Mouse (Mus musculus) layer of hippocampus, postnatal 36 days (tissue): Measurements from ENCODE around the gene 9530077C05Rik. TPM values are rescaled to one million over a fixed set of nuclear protein-coding genes. Genes with fewer than 3 reads are reported as not detected.
"Not testable (repeated sequence)": the region's sequence is repeated elsewhere in the genome, so short reads cannot be mapped to it uniquely, and the experiment has no call there.

Experiments used
- DNase-seq, 2 experiments: peaks; one replicate each; pipeline ENCODE4 v3.0.0; 2022
- total RNA-seq, 2 experiments: library from RNA; stranded (reverse); gene quantifications; 2 replicates each; pipeline ENCODE4 v1.2.3; 2021

Gene 9530077C05Rik
- total RNA-seq, 2 experiments from 2014 or later = 7.1 to 7.8 TPM

DNA sequence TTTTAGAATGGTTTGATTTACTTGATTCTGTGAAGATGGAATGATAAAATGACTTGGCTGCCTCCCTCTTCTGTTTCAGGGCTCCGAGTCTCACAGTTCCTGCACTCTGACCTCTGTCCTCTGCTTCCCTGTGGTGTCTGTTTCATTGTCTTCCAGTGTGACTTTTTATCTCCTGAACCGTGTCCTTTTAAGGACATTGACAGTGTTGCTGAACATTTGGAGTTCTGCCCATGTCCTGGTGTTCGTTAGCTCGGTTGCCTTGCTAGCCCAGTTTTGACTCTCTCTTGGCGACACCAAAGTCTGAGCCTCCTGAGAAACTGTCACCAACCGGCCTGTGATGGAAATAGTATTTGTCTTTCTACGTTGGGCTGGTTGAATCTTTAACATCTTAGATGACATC, 9.2 kb downstream of the 9530077C05Rik start:
- DNase-seq = no peak

DNA sequence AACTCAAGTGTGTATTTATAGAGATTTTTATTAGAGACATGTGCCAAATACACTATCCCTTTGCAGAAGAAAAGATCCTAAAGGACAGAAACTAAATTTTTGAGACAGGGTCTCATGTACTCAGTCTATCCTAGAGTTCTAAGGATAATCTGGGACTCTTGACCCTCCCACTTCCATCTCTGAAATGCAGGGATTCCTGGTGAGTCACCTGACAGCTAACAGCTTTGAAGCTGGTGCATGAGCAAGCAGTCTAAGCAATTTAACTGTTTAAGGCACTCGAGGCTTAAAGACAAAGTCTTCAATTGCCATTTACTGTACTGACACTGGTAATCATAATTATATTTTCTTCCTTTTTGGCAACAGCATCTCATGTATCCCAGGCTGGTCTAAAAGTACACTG, 11.2 kb downstream of the 9530077C05Rik start:
- DNase-seq = no peak

DNA sequence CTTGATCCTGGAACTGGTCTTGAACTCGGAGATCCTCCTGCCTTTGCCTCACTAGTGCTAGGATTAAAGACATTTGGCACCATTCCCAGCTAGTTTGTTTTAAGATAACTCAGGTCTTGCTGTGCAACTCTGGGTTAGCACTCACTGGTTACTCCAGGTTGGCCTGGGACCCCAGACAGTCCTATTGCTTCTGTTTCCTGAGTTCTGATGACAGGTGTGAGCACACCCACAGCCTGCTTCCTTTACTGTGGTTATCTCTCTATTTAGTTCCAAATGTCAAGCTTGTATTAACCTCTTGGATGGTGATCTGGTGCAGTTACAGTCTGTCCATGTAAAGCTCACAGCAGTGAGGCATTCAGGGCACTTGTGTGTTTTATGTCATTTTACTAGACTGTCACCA, 12.2 kb downstream of the 9530077C05Rik start:
- DNase-seq = no peak

DNA sequence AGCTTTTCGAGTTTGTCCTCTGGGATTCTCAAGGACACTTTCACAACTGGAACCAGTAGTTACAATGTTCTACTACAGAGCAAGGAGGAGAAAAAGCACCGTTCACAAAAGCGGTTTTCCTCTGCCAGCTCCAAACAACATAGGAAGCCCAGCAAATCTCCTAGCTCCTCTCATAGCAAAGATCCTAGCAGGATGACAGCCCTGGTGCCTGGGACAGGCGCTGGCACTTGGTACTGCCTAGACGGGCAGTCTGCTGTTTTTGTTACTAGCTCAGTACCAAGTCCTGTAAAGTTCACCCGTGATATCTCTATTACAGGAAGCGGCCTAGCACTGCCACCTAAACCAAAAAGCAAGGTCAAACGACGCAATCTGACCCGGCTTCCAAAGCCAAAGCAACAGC, 12.9 kb downstream of the 9530077C05Rik start:
- no peak for DNase-seq

DNA sequence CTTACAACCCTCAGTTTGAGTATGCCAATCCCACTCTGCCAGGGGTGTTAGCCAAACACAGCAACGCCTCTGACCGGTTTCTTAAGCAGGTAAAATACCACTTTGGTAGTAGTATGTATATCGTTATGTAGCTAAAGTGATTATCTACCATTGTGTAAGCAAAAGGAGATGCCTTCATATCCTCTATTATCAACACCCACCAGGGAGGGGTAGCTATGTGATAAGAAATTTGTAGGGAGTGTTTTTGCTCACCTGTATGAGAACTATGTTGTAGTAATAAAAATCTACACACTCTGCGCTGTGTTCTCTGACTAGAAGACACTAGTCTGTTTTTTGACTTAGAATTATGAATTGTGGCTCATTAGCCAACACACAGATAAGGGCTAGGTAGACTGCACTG, 13.4 kb downstream of the 9530077C05Rik start:
- no peak for DNase-seq

DNA sequence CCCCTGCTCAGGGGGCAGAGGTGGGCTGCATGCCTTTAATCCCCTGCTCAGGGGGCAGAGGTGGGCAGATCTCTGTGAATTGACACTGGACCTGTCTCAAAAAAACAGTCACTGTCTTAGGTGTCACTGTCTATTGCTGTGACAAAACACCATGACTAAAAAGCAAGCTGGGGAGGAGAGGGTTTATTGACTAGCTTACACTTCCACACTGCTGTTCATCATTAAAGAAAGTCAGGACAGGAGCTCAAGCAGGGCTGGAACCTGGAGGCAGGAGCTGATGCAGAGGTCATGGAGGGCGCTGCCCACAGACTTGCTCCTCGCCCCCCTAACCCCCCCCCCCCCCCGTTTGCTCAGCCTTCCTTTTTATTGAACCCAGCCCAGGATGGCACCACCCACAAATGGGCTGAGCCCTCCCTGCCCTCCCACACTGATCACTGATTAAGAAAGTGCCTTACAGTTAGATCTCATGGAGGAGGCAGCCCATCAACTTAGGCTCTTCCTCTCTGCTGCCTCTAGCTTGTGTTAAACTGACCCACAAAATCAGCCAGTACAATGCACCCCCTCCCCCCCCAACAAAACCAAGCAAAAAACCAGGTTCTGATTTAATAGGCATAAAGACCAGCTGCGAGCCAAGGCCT, 16.8 kb downstream of the 9530077C05Rik start:
- no peak for DNase-seq

DNA sequence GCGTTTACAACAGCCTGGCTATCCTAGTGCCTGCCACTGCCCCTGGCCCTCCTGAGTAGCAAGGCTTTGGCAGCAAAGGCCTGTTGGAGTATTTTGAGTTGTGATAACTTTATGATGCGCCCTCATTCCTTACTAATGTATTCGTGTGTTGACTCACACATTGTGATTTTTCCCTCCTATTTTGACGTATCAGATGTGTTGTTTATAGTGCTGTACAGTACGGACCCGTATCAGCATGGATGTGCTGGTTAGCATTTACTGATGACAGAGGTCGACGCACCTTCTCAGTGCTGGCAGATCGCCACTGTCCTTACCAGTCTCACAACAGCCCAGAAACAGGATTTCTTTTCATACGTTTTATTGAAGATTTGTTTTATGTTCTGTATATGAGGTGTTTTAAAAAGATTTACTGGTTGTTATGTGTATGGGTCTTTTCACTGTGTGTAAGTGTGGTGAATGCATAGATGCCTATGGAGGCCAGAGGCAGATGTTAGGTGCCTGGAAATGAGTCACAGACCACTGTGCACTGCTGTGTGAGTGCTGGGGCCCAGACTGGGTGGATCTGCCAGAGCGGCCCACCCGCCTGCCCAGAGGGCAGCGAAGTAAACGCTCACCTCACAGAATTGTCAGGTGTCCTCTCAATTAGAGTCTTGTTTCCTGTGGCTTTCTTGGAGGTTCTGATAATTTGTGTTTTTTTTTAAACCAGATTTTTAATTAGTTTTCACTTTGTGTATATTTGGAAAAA, 17.5 kb downstream of the 9530077C05Rik start:
- no peak for DNase-seq

DNA sequence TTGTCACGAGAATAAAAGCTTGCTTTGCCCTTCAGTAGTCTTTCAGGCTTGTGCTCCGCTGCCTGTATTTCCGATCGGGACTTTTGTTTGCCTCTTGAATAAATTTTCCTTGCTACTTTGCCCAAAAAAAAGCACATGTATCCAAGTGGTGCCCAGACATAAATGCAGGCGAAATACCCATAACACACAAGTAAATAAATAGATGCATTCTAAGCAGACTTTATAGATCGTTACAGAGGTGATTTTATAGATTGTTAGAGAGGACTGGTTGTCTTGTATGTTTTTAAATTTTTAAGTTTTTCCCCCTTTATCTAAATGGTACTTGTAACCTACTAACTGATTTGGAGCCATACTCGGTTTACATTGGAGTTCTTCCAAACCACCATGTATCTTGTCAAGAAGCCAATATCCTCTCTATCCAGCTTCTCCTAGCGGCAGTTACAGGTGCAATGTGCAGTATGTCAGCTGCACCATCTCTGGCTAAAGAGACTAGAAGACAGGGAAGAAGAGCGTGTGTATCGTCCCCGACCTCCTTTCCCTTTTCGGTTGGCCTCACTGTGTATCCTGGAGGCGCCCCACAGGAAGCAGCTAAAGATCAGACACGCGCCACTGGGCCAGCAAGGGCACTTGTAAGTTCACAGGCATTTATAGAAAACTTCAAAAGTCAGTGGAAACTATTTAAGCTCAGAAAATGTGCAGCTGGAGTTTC, 18.4 kb downstream of the 9530077C05Rik start:
- DNase-seq = no peak

DNA sequence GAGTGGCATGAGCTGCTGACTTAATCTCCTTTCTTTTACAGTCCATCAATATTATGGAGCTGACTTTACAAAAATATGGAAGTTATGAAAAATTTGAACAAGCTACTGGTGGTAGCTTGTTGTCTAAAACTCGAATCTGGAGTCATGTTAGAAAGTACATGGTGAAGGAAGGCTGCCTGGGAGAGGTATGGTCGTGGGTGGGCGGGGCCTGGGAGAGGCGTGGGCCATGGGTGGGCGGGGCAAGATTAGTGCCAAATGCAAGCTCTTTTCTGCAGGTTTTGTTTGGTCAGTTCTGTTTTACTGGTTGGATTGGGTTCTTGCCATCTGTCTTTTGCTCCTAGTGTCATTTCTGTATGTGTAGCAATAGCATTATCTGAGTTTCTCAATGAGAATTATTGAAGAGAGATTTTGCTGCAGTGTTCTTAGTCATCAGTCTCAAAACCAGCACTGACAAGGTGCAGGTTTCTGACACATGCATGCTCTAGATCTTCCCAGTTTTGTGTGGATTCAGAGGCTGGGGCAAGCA, 19.1 kb downstream of the 9530077C05Rik start:
- DNase-seq = no peak

DNA sequence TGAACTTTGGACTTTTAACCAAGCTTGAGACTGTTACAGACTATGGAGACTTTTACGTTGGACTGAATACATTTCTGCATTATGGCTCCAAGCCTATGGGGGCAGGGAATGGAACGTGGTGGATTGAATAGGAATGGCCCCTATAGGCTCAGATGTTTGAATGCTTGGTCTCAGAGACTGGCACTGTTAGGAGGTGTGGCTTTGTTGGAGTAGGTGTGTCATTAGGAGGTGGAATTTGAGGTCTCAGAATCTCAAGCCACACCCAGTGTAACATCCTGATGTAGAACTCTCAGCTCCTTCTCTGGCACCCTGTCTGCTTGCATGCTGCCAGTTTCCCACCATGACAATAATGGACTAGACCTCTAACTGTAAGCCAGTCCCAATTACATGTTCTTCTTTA, 21.9 kb downstream of the 9530077C05Rik start:
- no peak for DNase-seq

DNA sequence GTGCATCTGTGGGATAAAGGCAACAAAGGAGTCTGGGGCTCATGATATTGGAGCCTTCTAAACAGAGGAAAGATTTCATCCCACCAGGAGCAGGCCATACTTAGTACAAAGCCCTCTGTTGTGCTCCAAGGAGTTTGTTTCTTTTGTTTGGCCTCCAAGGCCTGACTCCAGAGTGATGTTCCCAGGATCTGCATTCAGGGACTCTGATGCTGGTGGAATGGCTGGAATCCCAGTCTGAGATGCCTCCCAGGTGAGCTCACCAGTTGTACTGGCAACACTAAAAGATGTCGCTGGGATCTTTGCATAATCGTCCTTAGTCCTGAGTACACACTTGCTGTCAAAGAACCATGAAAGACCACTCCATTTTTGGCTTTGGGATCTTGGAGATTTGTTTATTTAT, 22.8 kb downstream of the 9530077C05Rik start:
- DNase-seq = no peak

DNA sequence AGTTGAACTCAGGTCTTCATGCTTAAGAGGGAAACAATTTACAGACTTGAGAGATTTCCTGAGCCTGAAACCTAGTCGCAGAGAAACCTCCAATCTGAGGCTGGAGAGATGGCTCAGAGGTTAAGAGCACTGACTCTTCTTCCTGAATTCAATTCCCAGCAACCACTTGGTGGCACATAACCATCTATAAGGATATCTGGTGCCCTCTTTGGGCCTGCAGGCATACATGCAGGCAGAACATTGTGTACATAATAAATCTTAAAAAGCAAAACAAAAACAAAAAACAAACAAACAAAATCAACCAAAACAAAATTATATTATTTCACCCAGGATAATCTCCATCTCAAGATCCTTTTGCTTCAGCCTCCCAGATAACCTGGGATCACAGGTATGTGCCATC, 27.5 kb downstream of the 9530077C05Rik start:
- no peak for DNase-seq

DNA sequence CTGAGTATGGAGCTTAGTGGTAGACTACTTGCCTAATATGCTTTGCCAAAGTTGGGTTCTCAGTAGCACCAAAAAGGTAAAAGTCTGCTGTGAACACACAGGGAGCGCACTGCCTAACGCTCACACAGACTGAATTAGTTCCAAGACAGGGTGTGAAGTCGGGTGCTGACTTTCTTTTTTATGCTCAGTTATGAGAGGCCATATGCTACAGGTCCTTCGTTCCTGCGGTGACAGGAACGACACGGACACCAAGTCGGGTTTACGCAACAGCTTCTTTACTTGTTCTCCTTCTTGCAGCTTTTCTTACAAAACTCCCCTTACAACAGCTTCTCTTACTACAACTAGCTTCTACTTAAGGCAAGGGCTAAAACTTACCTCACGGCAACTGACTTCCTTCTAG, 31.8 kb downstream of the 9530077C05Rik start:
- DNase-seq = no peak

DNA sequence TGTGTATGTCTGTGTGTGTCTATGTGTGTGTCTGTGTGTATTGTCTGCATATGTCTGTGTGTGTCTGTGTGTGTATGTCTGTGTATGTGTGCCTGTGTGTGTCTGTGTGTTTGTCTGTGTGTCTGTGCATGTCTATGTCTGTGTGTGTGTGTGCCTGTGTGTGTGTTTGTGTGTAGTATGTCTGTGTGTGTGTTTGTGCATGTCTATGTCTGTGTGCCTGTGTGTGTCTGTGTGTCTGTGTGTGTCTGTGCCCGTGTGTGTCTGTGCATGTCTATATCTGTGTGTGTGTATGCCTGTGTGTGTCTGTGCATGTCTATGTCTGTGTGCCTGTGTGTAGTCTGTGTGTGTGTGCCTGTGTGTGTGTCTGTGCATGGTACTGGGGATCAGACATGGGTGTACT, 33.8 kb downstream of the 9530077C05Rik start:
- DNase-seq = no peak

DNA sequence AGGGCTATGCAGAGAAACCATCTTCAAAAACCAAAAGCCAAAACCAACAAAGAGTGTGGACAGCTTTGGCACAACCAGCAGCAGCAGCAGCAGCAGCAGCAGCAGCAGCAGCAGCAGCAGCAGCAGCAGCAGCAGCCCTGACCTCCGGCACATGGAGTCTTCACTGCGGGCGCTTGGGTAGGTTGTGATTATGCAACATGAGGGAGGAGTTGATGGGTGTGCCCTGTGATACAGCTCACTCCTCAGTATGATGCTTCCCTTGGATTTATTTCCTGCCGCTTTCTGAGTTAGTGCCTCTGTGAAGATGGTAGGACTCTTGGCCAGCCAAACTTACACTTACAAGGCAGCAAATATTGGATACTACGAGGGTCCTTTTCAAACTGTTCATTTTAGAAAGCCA, 35.9 kb downstream of the 9530077C05Rik start:
- DNase-seq = no peak

DNA sequence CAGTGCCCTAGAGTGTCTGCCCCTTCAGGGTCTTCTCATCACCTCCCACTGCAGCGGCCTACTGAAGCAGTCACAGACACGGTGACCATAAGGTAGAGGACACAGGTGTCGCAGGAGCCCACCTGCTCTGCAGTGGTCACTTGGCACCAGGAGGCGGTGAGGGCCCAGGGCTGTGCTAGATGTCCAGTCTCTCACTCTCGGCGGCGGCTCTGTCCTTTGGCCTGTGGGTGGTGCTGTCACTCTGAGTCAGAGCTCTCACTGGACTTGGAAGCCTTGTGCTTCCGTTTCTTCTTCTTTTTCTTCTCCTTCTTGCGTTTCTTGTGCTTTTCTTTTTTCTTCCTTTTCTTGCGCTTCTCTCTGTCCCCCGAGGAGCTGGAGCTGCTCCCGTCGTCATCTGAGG, 37.1 kb downstream of the 9530077C05Rik start:
- DNase-seq = no peak

DNA sequence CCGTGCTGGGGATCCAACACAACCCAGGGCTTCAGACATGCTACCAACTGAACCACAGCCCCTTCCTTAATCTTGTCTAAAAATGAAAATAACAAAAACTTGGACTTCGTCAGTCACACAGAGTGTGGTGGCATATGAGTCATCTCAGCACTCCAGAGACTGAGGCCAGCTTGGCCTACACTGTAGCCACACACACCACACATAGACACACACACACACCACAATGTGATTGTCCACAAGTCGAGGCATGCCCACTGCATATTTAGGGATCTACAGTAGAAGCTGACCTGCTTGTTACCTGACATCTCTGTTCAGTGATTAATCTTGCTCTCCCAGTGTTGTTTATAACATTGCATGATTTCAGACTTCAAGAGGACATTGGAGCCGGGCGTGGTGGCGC, 37.9 kb downstream of the 9530077C05Rik start:
- DNase-seq = no peak

DNA sequence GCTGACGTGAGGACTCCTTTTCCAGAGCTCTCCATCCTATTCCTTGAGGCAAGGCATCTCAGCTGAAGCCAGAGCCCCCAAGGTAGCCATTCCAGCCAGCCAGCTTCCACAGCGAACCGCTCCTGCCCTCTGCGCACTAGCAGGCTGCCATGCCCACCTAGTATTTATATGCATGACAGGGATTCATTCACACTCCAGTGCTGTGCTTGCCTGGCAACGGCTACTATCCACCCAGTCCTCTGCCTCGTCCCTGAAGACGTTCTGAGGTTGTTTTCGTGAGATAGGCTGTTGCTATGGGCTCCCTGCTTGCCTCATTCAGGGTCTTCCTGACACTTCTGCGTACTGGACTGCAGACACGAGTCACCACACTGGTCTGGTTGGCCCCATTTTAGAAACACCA, 41.4 kb downstream of the 9530077C05Rik start:
- no peak for DNase-seq

DNA sequence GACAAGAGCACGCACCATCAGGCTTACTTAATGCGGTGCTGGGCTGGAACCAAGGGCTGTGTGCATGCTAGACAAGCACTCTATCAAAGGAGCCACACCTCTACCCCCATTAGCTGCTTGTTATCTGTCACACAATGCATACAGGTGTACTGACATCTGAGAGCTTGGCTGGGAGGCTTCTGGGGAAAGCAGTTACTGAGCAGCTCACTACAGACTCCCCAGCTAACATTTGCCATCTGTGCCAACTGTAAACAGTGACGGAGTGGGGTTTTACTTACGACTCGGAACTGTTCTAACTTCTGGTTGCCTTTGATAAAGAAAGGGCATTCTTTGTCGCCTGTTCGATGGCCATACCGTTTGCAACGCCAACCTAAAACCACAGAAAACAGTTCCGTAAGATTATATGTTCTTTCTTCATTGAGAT, 42.2 kb downstream of the 9530077C05Rik start:
- no peak for DNase-seq

DNA sequence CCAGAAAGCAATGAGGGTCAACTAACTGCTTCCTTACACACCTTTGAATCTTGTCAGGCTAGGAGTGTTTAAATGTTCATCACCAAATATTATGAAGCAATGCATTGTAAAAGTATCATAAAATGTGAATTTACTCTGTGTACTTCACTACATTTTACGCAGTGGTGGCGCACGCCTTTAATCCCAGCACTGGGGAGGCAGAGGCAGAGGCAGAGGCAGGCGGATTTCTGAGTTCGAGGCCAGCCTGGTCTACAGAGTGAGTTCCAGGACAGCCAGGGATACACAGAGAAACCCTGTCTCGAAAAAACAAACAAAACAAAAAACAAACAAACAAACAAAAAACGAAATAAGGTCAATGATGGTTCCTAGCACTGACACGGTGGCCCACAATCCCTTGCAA, 42.7 kb downstream of the 9530077C05Rik start, which contains the start of gene Gm17545:
Gm17545 (plus strand) TSS at position 301 of the 400 bp plus-strand sequence.
- not testable (repeated sequence) for DNase-seq

DNA sequence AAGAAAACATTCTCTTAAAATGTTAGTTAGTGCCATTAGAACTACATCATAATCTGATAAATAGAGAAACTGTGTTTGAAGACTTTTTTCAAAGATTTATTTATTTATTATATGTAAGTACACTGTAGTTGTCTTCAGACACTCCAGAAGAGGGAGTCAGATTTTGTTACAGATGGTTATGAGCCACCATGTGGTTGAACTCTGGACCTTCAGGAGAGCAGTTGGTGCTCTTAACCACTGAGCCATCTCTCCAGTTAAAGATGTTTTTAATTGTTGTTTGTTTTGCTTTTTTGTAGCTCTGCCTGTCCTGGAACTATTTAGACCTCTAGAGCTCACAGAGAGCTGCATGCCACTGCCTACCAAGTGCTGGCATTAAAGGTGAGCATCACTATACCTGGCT, 43.7 kb downstream of the 9530077C05Rik start:
- no peak for DNase-seq

DNA sequence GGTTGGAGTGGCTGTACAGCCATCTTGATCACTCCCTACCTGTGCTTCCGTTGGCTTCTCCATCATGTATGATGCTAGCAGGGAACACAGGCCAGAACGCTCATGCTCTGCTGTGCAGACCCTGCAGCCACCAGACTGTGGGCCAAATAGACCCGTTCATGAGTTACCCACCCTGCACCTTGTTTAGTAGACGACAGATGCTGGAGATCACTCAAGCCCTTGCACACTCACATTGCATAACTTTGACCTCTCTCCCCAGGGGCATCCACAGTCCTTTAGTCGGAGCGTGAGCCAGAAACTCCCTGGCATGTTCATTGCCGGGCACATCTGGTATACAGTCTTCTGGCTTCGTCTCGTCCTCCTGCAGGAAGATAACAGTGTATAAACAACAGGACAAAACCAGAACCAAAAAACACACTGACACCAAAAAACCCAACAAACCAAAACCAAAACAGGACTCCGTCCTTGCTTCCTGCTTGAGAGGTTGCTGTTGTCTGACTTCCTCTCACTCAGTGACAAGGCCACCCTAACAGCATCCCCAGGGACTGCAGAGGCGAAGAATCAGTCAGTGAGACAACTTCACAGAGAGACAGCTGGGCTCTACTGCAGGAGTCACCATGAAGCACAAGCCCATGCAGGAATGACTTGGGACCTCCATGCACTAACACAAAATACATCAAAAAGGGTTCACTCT, 46.0 kb downstream of the 9530077C05Rik start:
- no peak for DNase-seq

DNA sequence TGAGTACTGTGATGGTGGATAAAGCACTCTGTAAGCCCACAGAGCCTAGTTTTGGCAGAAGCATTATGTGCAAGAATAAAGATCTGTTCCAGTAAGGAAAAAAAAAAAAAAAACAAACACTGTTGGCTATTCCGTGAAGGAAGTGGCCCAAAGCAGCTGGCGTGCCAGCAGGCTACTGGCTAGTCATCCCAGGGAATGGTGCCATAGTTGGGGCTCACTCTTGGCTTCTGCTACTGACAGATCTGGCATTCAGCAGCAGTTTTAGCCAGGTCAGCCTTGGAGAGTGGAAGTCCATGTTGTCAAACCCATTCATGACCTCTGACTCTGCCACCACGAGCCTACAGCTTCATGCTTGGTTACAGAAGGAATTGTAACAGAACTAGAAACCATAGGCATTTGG, 50.6 kb downstream of the 9530077C05Rik start:
- peak; percentile 36 to 53 for DNase-seq
